Mouse (Mus musculus) heart, postnatal 10 days (tissue): Measurements from ENCODE around the gene Rnf103. TPM values are rescaled to one million over a fixed set of nuclear protein-coding genes. Genes with fewer than 3 reads are reported as not detected.
A peak's percentile ranks its signal among the peaks of the same experiment; 100 is the strongest.
"Not testable (repeated sequence)": the region's sequence is repeated elsewhere in the genome, so short reads cannot be mapped to it uniquely, and the experiment has no call there.

ENCODE experiments used
- DNase-seq, 2 experiments: peaks; one replicate each; pipeline ENCODE4 v3.0.0; 2021
- intact Hi-C: fragments of 180-260 bp; cut with DNase I; formaldehyde crosslinking; loops from one replicate; pipeline ENCODE4 v1.15.1; 2025
- total RNA-seq, 2 experiments: library from RNA; stranded (reverse); gene quantifications; 2 replicates each; pipeline ENCODE4 v1.2.3; 2021

Rnf103 gene
- 10 to 100 TPM; 30.1 to 32.7 TPM for total RNA-seq

GRCm38 (mm10) chr6:71493675-71494340, at the start of gene Rnf103:
TSS of gene Rnf103 (plus strand) at chr6:71493894.
- intact Hi-C loops: loop anchor here (2.0 kb wide), 1 partner anchor 53 kb away; the partner anchor contains the start of gene Rmnd5a

GRCm38 (mm10) chr6:71444756-71445155, 48.9 kb upstream of the Rnf103 start:
- intact Hi-C loops: loop anchor here (5.0 kb wide), 1 partner anchor 98 kb away; the partner anchor contains the start of gene Chmp3
- no peak for DNase-seq

More at GRCm38 (mm10) chr6:71493675-71494340, at the start of gene Rnf103:
- DNase-seq: peak; percentile 95 to 96

- no peak for DNase-seq
- intact Hi-C loops: no loop called here
These were observed 48.1 kb upstream of the Rnf103 start for GRCm38 (mm10) chr6:71445560-71445959.

GRCm38 (mm10) chr6:71452792-71453191, 40.9 kb upstream of the Rnf103 start:
- intact Hi-C loops: no loop called here
- no peak for DNase-seq

GRCm38 (mm10) chr6:71453983-71454739, 39.5 kb upstream of the Rnf103 start:
- DNase-seq, intact Hi-C loops: not testable (repeated sequence)

- intact Hi-C loops: no loop called here
- DNase-seq: no peak
These were observed 35.6 kb upstream of the Rnf103 start for GRCm38 (mm10) chr6:71457956-71458608.

GRCm38 (mm10) chr6:71465146-71465545, 28.5 kb upstream of the Rnf103 start:
- intact Hi-C loops: no loop called here
- DNase-seq: no peak

GRCm38 (mm10) chr6:71467766-71468165, 25.9 kb upstream of the Rnf103 start:
- no peak for DNase-seq
- intact Hi-C loops: no loop called here

GRCm38 (mm10) chr6:71469291-71469690, 24.4 kb upstream of the Rnf103 start:
- no peak for DNase-seq
- intact Hi-C loops: no loop called here

- no peak for DNase-seq
- intact Hi-C loops: no loop called here
These were observed 21.7 kb upstream of the Rnf103 start for GRCm38 (mm10) chr6:71471830-71472520.

GRCm38 (mm10) chr6:71472786-71473185, 20.9 kb upstream of the Rnf103 start:
- no peak for DNase-seq
- intact Hi-C loops: no loop called here

- intact Hi-C loops: no loop called here
- no peak for DNase-seq
These were observed 18.1 kb upstream of the Rnf103 start for GRCm38 (mm10) chr6:71475604-71476003.

GRCm38 (mm10) chr6:71476783-71477182, 16.9 kb upstream of the Rnf103 start:
- no peak for DNase-seq
- intact Hi-C loops: no loop called here

GRCm38 (mm10) chr6:71478816-71479568, 14.7 kb upstream of the Rnf103 start:
- DNase-seq, intact Hi-C loops: not testable (repeated sequence)

GRCm38 (mm10) chr6:71479588-71479987, 14.1 kb upstream of the Rnf103 start:
- DNase-seq: not testable (repeated sequence)

GRCm38 (mm10) chr6:71480136-71480535, 13.6 kb upstream of the Rnf103 start:
- intact Hi-C loops: no loop called here
- DNase-seq: no peak

More at GRCm38 (mm10) chr6:71479588-71479987, 14.1 kb upstream of the Rnf103 start:
- intact Hi-C loops: not testable (repeated sequence)

GRCm38 (mm10) chr6:71481136-71481535, 12.6 kb upstream of the Rnf103 start:
- intact Hi-C loops: no loop called here
- DNase-seq: no peak

- intact Hi-C loops: no loop called here
- DNase-seq: no peak
These were observed 8.4 kb upstream of the Rnf103 start for GRCm38 (mm10) chr6:71485246-71485645.

- no peak for DNase-seq
- intact Hi-C loops: no loop called here
These were observed 7.5 kb upstream of the Rnf103 start for GRCm38 (mm10) chr6:71486226-71486625.

GRCm38 (mm10) chr6:71486867-71487266, 6.8 kb upstream of the Rnf103 start:
- DNase-seq: no peak
- intact Hi-C loops: no loop called here
